Mouse (Mus musculus): ENCODE results near the gene Dnmt1. TPM values are rescaled to one million over a fixed set of nuclear protein-coding genes. Genes with fewer than 3 reads are reported as not detected.

The Dnmt1 gene
- polyA plus RNA-seq, 1 experiment = 152 TPM

- TF ChIP-seq GATA1 (IDR thresholded peaks at IDR 0.05; ENCODE audit: low read length) = no peak
Measured at GRCm38 (mm10) chr9:20861821-20862220, 97.9 kb downstream of the Dnmt1 start.

DNA sequence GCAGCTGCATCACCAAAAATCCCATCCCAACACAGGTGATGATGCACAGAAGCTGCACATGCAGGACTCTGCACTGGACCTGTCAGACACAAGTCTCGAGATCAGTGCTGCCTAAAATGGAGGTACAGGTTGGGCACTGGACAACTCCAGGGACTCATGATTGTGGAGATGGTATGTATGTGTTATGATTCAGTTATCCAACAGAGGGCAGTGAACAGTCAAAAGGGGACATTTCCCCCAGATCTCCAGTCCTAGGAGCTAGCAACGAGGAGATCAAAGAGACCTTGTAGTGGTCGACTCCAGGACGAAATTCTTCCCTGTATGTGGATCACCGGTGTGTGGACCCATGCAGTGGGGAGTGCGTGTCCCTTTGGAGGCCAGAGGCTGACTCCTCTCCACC lies 99.8 kb downstream of the Dnmt1 start:
- no peak for TF ChIP-seq GATA1 (IDR thresholded peaks at IDR 0.05; ENCODE audit: low read length)

Other genes starting within 250 kb of the Dnmt1 start
- not detected in 2 replicates for gene Olfm2, start 213.5 kb downstream of the Dnmt1 start, polyA plus RNA-seq (2012)
- not detected in 2 replicates for gene Col5a3, start 144.8 kb downstream of the Dnmt1 start, polyA plus RNA-seq (2012)
- not detected in 2 replicates for gene Rdh8, start 141.4 kb downstream of the Dnmt1 start, polyA plus RNA-seq (2012)
- not detected in 2 replicates for gene A230050P20Rik, start 91.2 kb downstream of the Dnmt1 start, polyA plus RNA-seq (2012)
- 3.5 and 4.1 TPM in 2 replicates for gene Angptl6, start 80.2 kb downstream of the Dnmt1 start, polyA plus RNA-seq (2012)
- gene Ppan, start 71.7 kb downstream of the Dnmt1 start, polyA plus RNA-seq (2012) = 341 and 357 TPM in 2 replicates
- 613 and 834 TPM in 2 replicates for gene Eif3g, start 61.3 kb downstream of the Dnmt1 start, polyA plus RNA-seq (2012)
- gene S1pr2, start 16.9 kb upstream of the Dnmt1 start, polyA plus RNA-seq (2012) = 1.4 and 1.6 TPM in 2 replicates
- gene Mrpl4, start 42.9 kb upstream of the Dnmt1 start, polyA plus RNA-seq (2012) = 88.1 and 110 TPM in 2 replicates
- gene Icam1, start 56.1 kb upstream of the Dnmt1 start, polyA plus RNA-seq (2012) = 0.55 and 0.58 TPM in 2 replicates
- 16.7 and 26.1 TPM in 2 replicates for gene Icam4, start 69.5 kb upstream of the Dnmt1 start, polyA plus RNA-seq (2012)
- gene Icam5, start 72.2 kb upstream of the Dnmt1 start, polyA plus RNA-seq (2012) = 0.52 and 0.62 TPM in 2 replicates
- 2.0 and 4.4 TPM in 2 replicates for gene Zglp1, start 107.2 kb upstream of the Dnmt1 start, polyA plus RNA-seq (2012)
- 0.67 and 0.73 TPM in 2 replicates for gene Gm49373, start 113.2 kb upstream of the Dnmt1 start, polyA plus RNA-seq (2012)
- gene Fdx1l, start 113.7 kb upstream of the Dnmt1 start, polyA plus RNA-seq (2012) = 39.6 and 44.3 TPM in 2 replicates
- 422 and 499 TPM in 2 replicates for gene Gm38431, start 132.1 kb upstream of the Dnmt1 start, polyA plus RNA-seq (2012)
- gene Raver1, start 132.1 kb upstream of the Dnmt1 start, polyA plus RNA-seq (2012) = 0.84 and 2.5 TPM in 2 replicates
- gene Tyk2, start 171.4 kb upstream of the Dnmt1 start, polyA plus RNA-seq (2012) = 16.0 and 16.3 TPM in 2 replicates
- gene Cdc37, start 190.1 kb upstream of the Dnmt1 start, polyA plus RNA-seq (2012) = 216 and 275 TPM in 2 replicates
- gene Pde4a, start 205.8 kb upstream of the Dnmt1 start, polyA plus RNA-seq (2012) = 3.6 and 3.9 TPM in 2 replicates